Mouse (Mus musculus): ENCODE data around the gene Gnai2. TPM values are rescaled to one million over a fixed set of nuclear protein-coding genes. Genes with fewer than 3 reads are reported as not detected.

Gene Gnai2
- polyA plus RNA-seq, 2 experiments: 124 to 137 TPM

- Histone ChIP-seq H3K4me2 (ENCODE audit: low read depth) (peak overlapping the region; percentile 85), H3K9me3 (ENCODE audit: control insufficient read depth, low read length) (no peaks in the 10 kb centered on the region), H3K27ac (peak overlapping the region; percentile 84), H3K9ac (replicated peaks) (peak overlapping the region; percentile 87), H3K27me3 (ENCODE audit: control insufficient read depth, insufficient read depth, low read length) (no peaks in the 10 kb centered on the region), H3K4me1 (replicated peaks; ENCODE audit: control insufficient read depth in 2 of 2, insufficient read depth in 2 of 2, low read length in 1 of 2) (peaks cover 48 to 63% of the 10 kb centered on the region in 2 experiments), H3K36me3 (replicated peaks; ENCODE audit: control insufficient read depth, insufficient read depth, low read depth) (peaks cover 12% of the 10 kb centered on the region), H3K4me3 (ENCODE audit: insufficient read depth in 1 of 2, low read depth in 2 of 2, low read length in 2 of 2) (peak overlapping the region; percentile 86 to 88)
- WGBS (ENCODE audit: insufficient replicate concordance): under 1% methylated on average over 41 of the region's 41 CpGs
- DNase-seq (ENCODE audit: low read depth in 3 of 3, low spot score in 3 of 3): peak; percentile 80 to 82 (median 81)
- TF ChIP-seq CTCF (IDR thresholded peaks at IDR 0.05; ENCODE audit: low read depth): no peak
- peak; percentile 57 for TF ChIP-seq EP300 (IDR thresholded peaks at IDR 0.05; ENCODE audit: low read depth)
- peak; percentile 79 for ATAC-seq (ENCODE audit: insufficient read depth)
Measured at GRCm38 (mm10) chr9:107568331-107569261, 66.6 kb downstream of the Gnai2 start.

- peak within 1 kb of the TSS; percentile 85 for H3K4me2 ChIP-seq (ENCODE audit: low read depth)
- ATAC-seq (ENCODE audit: insufficient read depth) (no peak), DNase-seq (ENCODE audit: low read depth in 3 of 3, low spot score in 3 of 3) (no peak)
- 45% methylated on average over 18 of the region's 18 CpGs for WGBS (ENCODE audit: insufficient replicate concordance)
- H3K4me1 ChIP-seq (replicated peaks; ENCODE audit: control insufficient read depth in 2 of 2, insufficient read depth in 2 of 2, low read length in 1 of 2): peaks cover 49 to 60% of the 10 kb centered on the region in 2 experiments
- peak within 1 kb of the TSS; percentile 87 for H3K9ac ChIP-seq (replicated peaks)
- H3K27me3 ChIP-seq (ENCODE audit: control insufficient read depth, insufficient read depth, low read length): no peaks in the 10 kb centered on the region
- H3K4me3 ChIP-seq (ENCODE audit: insufficient read depth in 1 of 2, low read depth in 2 of 2, low read length in 2 of 2): peak within 1 kb of the TSS; percentile 86 to 88
- TF ChIP-seq CTCF (IDR thresholded peaks at IDR 0.05; ENCODE audit: low read depth) (no peak), EP300 (IDR thresholded peaks at IDR 0.05; ENCODE audit: low read depth) (no peak)
- peak within 1 kb of the TSS; percentile 84 for H3K27ac ChIP-seq
- H3K9me3 ChIP-seq (ENCODE audit: control insufficient read depth, low read length): no peaks in the 10 kb centered on the region
- peaks cover 9% of the 10 kb centered on the region for H3K36me3 ChIP-seq (replicated peaks; ENCODE audit: control insufficient read depth, insufficient read depth, low read depth)
Measured at GRCm38 (mm10) chr9:107567702-107568319, 67.4 kb downstream of the Gnai2 start, which contains the start of gene Hyal2. Gene Hyal2 (plus strand): TSS chr9:107567945.

GRCm38 (mm10) chr9:107566855-107567254, 68.3 kb downstream of the Gnai2 start:
- WGBS (ENCODE audit: insufficient replicate concordance): 49% methylated on average over 3 of the region's 3 CpGs
- peak overlapping the region; percentile 38; the same call in 1 of the 2 replicates for H3K27ac ChIP-seq
- H3K36me3 ChIP-seq (replicated peaks; ENCODE audit: control insufficient read depth, insufficient read depth, low read depth): peaks cover 3% of the 10 kb centered on the region
- no peak overlapping the region for H3K9ac ChIP-seq (replicated peaks)
- TF ChIP-seq EP300 (IDR thresholded peaks at IDR 0.05; ENCODE audit: low read depth) (no peak), CTCF (IDR thresholded peaks at IDR 0.05; ENCODE audit: low read depth) (no peak)
- peaks cover 39 to 54% of the 10 kb centered on the region in 2 experiments for H3K4me1 ChIP-seq (replicated peaks; ENCODE audit: control insufficient read depth in 2 of 2, insufficient read depth in 2 of 2, low read length in 1 of 2)
- DNase-seq (ENCODE audit: low read depth in 3 of 3, low spot score in 3 of 3) (no peak), ATAC-seq (ENCODE audit: insufficient read depth) (no peak)
- peak overlapping the region; percentile 0; the same call in 1 of the 2 replicates for H3K4me2 ChIP-seq (ENCODE audit: low read depth)
- H3K9me3 ChIP-seq (ENCODE audit: control insufficient read depth, low read length): no peaks in the 10 kb centered on the region
- H3K27me3 ChIP-seq (ENCODE audit: control insufficient read depth, insufficient read depth, low read length): no peaks in the 10 kb centered on the region
- no peak overlapping the region for H3K4me3 ChIP-seq (ENCODE audit: insufficient read depth in 1 of 2, low read depth in 2 of 2, low read length in 2 of 2)

GRCm38 (mm10) chr9:107566041-107566709, 69.0 kb downstream of the Gnai2 start:
- ATAC-seq (ENCODE audit: insufficient read depth) (no peak), DNase-seq (ENCODE audit: low read depth in 3 of 3, low spot score in 3 of 3) (no peak)
- Histone ChIP-seq H3K36me3 (replicated peaks; ENCODE audit: control insufficient read depth, insufficient read depth, low read depth) (peaks cover 3% of the 10 kb centered on the region), H3K9me3 (ENCODE audit: control insufficient read depth, low read length) (no peaks in the 10 kb centered on the region), H3K4me1 (replicated peaks; ENCODE audit: control insufficient read depth in 2 of 2, insufficient read depth in 2 of 2, low read length in 1 of 2) (peaks cover 32 to 47% of the 10 kb centered on the region in 2 experiments), H3K27ac (no peak overlapping the region; the same call in 1 of the 2 replicates), H3K4me3 (ENCODE audit: insufficient read depth in 1 of 2, low read depth in 2 of 2, low read length in 2 of 2) (no peak overlapping the region), H3K9ac (replicated peaks) (no peak overlapping the region), H3K4me2 (ENCODE audit: low read depth) (peak overlapping the region; percentile 5), H3K27me3 (ENCODE audit: control insufficient read depth, insufficient read depth, low read length) (no peaks in the 10 kb centered on the region)
- TF ChIP-seq CTCF (IDR thresholded peaks at IDR 0.05; ENCODE audit: low read depth) (peak; percentile 97), EP300 (IDR thresholded peaks at IDR 0.05; ENCODE audit: low read depth) (no peak)
- WGBS (ENCODE audit: insufficient replicate concordance): 48% methylated on average over 15 of the region's 15 CpGs
